Mouse (Mus musculus): Measurements from ENCODE around the gene Ptpre. TPM values are rescaled to one million over a fixed set of nuclear protein-coding genes. Genes with fewer than 3 reads are reported as not detected.

Gene Ptpre
- polyA plus RNA-seq, 1 experiment from 2014 or later = 0.56 TPM

DNA sequence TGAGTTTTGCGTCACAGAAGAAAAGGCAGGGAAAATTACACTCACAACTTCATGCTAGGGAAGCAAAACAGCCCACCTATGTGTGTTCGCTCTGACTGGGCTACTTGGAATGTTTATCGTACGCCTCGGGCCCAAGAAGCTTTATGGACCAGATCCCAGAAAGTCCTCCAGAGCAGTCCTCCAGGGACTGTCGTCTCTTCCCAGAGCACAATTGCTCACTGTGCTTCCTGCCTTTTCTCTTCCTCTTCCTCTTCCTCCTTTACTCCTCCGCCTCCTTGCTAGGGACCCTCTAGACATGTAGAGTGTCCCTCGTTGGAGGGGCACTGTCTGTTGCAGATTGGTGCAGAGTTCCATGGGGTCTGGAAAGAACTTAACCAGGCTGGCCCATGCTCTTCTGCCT, 111.5 kb downstream of the Ptpre start:
- DNase-seq (ENCODE audit: low spot score) = no peak
- H3K4me1 ChIP-seq = no peaks in the 10 kb centered on the region
- H3K4me3 ChIP-seq = no peak overlapping the region
- H3K27ac ChIP-seq (replicated peaks) = no peak overlapping the region
- H3K27me3 ChIP-seq (ENCODE audit: low read depth, poor library complexity, severe bottlenecking) = no peaks in the 10 kb centered on the region
- WGBS = 94% methylated on average over 8 of the region's 8 CpGs
- no peaks in the 10 kb centered on the region for H3K36me3 ChIP-seq
- 0 out of 2 replicates have a peak, but pooled peaks cover 4% of the 10 kb centered on the region for H3K9me3 ChIP-seq (replicated peaks)

DNA sequence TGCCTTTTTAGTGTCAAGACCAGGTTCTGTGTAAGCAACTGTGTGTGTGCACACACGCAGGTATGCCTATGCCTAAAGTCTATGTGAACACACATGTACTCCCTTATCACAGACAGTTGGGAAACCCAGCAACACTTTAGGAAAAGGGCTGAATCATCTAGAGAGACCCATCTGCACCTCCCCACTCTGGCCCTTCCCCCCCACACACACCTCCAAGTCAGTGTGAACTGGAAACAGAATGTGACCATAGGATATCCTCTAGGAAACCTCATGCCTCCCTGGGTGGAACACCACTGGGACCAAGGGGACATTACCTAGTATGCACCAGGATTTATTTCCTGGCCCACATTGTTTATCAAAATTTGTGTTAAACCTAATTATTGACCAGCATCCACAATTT, 112.0 kb downstream of the Ptpre start:
- no peak for DNase-seq (ENCODE audit: low spot score)
- WGBS = 86% methylated on average over 1 of the region's 1 CpGs
- no peak overlapping the region for H3K27ac ChIP-seq (replicated peaks)
- H3K36me3 ChIP-seq = no peaks in the 10 kb centered on the region
- no peak overlapping the region for H3K4me3 ChIP-seq
- H3K27me3 ChIP-seq (ENCODE audit: low read depth, poor library complexity, severe bottlenecking) = no peaks in the 10 kb centered on the region
- 0 out of 2 replicates have a peak, but pooled peaks cover 4% of the 10 kb centered on the region for H3K9me3 ChIP-seq (replicated peaks)
- H3K4me1 ChIP-seq = no peaks in the 10 kb centered on the region

DNA sequence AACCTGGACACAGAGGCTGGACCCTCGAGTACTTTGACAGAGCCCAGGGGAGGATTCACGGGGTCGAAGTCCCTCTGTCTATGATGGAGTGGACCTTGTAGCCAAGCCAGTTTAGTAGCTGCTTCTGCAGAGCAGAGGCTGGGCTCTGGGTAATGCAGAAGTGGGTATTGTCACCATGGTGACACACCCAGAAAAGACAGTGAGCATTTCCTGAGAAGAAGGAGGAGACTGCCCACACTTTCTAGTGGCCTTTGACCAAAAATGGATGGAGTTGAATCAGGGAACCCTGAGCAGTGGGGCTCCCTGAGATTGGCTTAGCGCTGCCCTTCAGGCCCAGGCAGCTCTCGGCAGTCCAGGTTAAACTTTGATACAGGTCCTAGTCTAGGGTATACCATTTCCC, 112.8 kb downstream of the Ptpre start:
- Histone ChIP-seq H3K4me1 (no peaks in the 10 kb centered on the region), H3K9me3 (replicated peaks) (0 out of 2 replicates have a peak, but pooled peaks cover 4% of the 10 kb centered on the region), H3K27me3 (ENCODE audit: low read depth, poor library complexity, severe bottlenecking) (no peaks in the 10 kb centered on the region), H3K27ac (replicated peaks) (no peak overlapping the region), H3K36me3 (no peaks in the 10 kb centered on the region), H3K4me3 (no peak overlapping the region)
- no peak for DNase-seq (ENCODE audit: low spot score)
- 86% methylated on average over 5 of the region's 5 CpGs for WGBS

DNA sequence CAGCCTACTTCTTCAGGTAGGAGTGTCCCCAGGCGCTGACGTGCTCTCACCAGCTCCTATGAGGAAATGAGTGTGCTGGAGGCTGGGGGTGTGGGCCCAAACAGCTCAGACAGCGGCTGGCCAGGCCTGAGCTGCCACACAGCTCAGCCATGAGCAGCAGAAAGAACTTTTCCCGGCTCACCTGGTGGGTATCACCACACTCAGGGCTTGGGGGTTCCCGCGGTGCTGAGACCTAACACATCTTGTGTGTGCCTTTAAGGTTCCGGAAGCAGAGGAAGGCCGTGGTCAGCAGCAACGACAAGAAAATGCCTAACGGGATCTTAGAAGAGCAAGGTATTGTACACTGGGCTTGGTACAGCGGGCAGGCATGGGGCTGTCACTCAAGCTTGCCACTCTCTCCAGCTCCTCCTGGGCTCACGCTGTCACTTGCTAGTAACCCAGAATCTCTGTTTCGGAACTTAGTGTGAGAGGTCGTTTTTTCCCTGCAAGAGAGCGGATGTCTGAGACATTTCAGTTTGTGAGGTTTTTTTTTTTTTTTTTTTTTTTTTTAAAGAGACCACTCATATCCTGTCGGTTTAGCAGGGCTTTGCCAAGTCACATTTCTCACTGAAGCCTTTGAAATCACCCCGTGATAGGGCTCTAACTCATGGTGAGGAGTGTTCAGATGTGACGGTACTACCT, 114.7 kb downstream of the Ptpre start:
- Histone ChIP-seq H3K36me3 (no peaks in the 10 kb centered on the region), H3K9me3 (replicated peaks) (0 out of 2 replicates have a peak, but pooled peaks cover 4% of the 10 kb centered on the region), H3K27me3 (ENCODE audit: low read depth, poor library complexity, severe bottlenecking) (no peaks in the 10 kb centered on the region), H3K4me3 (no peak overlapping the region), H3K27ac (replicated peaks) (no peak overlapping the region), H3K4me1 (0 out of 2 replicates have a peak, but pooled peaks cover 3% of the 10 kb centered on the region)
- WGBS = 76% methylated on average over 18 of the region's 18 CpGs
- no peak for DNase-seq (ENCODE audit: low spot score)

DNA sequence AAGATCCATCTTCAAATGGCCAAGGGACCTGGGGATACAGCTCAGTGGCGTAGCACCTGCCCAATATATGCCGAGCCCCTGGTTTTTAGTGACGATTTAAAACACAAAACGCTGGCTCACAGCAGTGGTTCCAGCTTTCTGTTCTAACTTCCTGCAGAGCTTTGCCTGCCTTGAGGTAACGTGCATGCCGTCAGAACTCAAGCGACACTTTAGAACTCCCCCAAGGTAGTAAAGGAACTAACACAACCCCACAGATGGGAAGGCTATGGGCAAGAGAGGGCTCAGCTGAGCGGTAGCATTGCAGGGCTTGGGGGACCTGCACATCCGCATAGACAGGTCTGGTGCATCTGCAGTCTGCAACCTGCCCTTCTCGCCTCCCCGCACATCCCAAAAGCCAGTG, 115.5 kb downstream of the Ptpre start:
- Histone ChIP-seq H3K4me3 (no peak overlapping the region), H3K27me3 (ENCODE audit: low read depth, poor library complexity, severe bottlenecking) (no peaks in the 10 kb centered on the region), H3K27ac (replicated peaks) (no peak overlapping the region), H3K4me1 (0 out of 2 replicates have a peak, but pooled peaks cover 3% of the 10 kb centered on the region), H3K36me3 (no peaks in the 10 kb centered on the region), H3K9me3 (replicated peaks) (0 out of 2 replicates have a peak, but pooled peaks cover 4% of the 10 kb centered on the region)
- no peak for DNase-seq (ENCODE audit: low spot score)
- WGBS = 72% methylated on average over 11 of the region's 11 CpGs

DNA sequence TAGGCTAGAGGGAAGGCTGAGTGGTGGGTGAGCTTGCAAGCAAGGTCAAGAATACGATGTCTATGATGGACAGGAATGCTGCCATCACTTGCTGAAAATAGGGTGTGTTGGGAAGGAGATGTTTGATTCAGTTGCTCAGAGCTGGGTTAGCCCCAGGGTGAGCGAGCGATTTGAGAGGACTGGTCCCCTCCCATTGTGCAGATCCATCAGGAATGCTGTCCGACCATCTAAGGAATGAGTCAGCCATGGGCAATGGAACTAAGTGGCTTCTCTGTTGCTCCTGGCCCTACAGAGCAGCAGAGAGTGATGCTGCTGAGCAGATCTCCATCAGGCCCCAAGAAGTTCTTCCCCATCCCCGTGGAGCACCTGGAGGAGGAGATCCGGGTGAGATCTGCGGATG, 116.3 kb downstream of the Ptpre start:
- WGBS = 90% methylated on average over 7 of the region's 7 CpGs
- Histone ChIP-seq H3K27me3 (ENCODE audit: low read depth, poor library complexity, severe bottlenecking) (no peaks in the 10 kb centered on the region), H3K27ac (replicated peaks) (no peak overlapping the region), H3K36me3 (no peaks in the 10 kb centered on the region), H3K4me3 (no peak overlapping the region), H3K9me3 (replicated peaks) (no peaks in the 10 kb centered on the region), H3K4me1 (0 out of 2 replicates have a peak, but pooled peaks cover 3% of the 10 kb centered on the region)
- DNase-seq (ENCODE audit: low spot score) = no peak

DNA sequence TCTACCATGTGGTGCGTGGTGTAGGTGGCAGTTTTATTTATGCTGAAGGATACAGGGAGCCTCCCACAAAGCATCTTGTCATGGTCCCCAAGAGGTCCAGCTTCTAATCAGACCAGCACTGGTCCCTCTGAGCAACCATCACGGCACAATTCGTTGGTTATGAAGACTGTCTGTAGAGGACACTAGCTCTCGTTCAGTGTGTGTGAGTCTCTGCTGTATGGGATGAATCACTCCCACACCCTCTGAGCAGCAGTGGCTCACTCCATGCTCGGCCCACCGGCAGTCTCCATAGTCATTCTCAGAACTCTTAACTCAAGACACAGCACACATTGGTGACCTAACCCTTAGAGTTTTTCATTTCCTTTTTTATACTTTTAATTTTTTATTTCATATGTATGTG, 117.0 kb downstream of the Ptpre start:
- Histone ChIP-seq H3K36me3 (no peaks in the 10 kb centered on the region), H3K4me1 (0 out of 2 replicates have a peak, but pooled peaks cover 3% of the 10 kb centered on the region), H3K27me3 (ENCODE audit: low read depth, poor library complexity, severe bottlenecking) (no peaks in the 10 kb centered on the region), H3K4me3 (no peak overlapping the region), H3K9me3 (replicated peaks) (no peaks in the 10 kb centered on the region), H3K27ac (replicated peaks) (no peak overlapping the region)
- no peak for DNase-seq (ENCODE audit: low spot score)
- WGBS = 87% methylated on average over 6 of the region's 6 CpGs

DNA sequence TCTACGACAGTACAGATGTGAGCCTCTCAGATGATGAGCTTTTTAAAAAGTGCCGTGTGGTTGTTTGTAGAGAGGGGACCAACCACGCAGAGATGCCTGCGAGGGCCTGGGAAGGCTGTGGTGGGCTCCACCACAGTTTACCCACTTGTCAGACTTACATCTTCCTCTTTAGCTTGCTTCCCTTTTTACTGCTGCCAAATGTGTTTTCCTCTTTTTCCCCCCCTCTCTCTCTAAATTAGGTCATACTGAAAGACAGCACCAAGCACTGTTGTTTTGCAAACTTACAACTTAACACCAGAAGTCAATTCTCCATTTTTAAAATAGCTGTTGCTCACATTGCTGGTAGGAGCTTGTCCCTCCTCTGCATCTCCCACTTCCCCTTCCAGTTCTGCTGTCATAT, 117.8 kb downstream of the Ptpre start:
- WGBS = 92% methylated on average over 4 of the region's 4 CpGs
- no peak overlapping the region for H3K4me3 ChIP-seq

DNA sequence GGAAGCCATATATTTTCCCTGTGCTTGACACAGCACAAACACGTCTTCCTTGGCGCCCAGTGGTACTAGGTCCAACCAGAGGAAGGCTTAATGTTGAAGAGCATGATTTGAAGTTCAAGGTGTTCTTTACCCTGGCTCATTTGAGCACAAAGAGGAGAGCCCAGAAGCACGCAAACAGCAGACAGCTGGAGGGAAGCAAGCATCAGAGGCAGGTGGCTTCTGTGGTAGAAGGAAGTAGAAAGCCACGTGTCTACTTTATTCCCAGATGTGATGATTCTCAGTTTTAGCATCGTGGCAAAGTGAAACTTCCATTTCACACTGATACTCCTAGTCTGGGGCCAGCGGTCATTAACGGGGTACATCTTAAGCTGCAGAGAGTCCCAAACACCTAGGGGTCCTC, 120.9 kb downstream of the Ptpre start:
- Histone ChIP-seq H3K9me3 (replicated peaks) (no peaks in the 10 kb centered on the region), H3K27me3 (ENCODE audit: low read depth, poor library complexity, severe bottlenecking) (no peaks in the 10 kb centered on the region), H3K36me3 (no peaks in the 10 kb centered on the region), H3K4me1 (0 out of 2 replicates have a peak, but pooled peaks cover 3% of the 10 kb centered on the region), H3K27ac (replicated peaks) (no peak overlapping the region), H3K4me3 (no peak overlapping the region)
- no peak for DNase-seq (ENCODE audit: low spot score)
- WGBS = 91% methylated on average over 7 of the region's 7 CpGs

More for the DNA sequence above, 117.8 kb downstream of the Ptpre start:
- Histone ChIP-seq H3K4me1 (0 out of 2 replicates have a peak, but pooled peaks cover 3% of the 10 kb centered on the region), H3K36me3 (no peaks in the 10 kb centered on the region), H3K9me3 (replicated peaks) (no peaks in the 10 kb centered on the region), H3K27ac (replicated peaks) (no peak overlapping the region), H3K27me3 (ENCODE audit: low read depth, poor library complexity, severe bottlenecking) (no peaks in the 10 kb centered on the region)
- DNase-seq (ENCODE audit: low spot score) = no peak

DNA sequence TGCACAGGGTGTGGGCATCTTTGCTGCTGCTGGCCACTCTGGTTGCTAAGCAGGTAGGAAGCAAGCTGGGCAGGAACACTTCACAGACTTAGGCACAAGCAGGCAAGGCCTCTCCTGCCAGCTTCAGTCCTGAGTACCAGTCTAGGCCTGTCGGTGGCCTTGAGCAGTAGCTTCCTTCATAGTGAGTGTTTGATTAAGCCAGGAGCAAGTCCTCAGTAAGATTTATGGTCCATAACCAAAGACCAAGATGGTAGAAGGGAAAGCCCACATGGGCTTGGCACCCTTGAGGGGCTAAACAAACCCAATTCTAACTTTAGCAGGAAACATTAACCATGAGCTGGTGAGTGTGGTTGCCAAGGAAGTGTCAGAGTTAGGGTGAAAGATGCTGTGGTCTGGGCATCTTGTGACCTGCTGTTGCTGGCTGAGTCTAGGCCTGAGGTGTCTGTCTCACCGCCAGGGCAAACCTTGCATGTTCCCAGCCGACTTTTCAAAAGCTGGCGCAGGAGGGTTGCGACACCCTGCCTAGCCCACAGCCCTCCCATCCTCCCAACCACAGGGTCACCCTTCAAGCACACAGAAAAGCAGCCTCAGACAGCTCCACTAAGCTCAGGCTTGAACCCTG, 122.1 kb downstream of the Ptpre start:
- no peak for DNase-seq (ENCODE audit: low spot score)
- Histone ChIP-seq H3K27me3 (ENCODE audit: low read depth, poor library complexity, severe bottlenecking) (no peaks in the 10 kb centered on the region), H3K4me1 (0 out of 2 replicates have a peak, but pooled peaks cover 3% of the 10 kb centered on the region), H3K36me3 (no peaks in the 10 kb centered on the region), H3K4me3 (no peak overlapping the region), H3K9me3 (replicated peaks) (no peaks in the 10 kb centered on the region), H3K27ac (replicated peaks) (no peak overlapping the region)
- WGBS = 89% methylated on average over 5 of the region's 5 CpGs

DNA sequence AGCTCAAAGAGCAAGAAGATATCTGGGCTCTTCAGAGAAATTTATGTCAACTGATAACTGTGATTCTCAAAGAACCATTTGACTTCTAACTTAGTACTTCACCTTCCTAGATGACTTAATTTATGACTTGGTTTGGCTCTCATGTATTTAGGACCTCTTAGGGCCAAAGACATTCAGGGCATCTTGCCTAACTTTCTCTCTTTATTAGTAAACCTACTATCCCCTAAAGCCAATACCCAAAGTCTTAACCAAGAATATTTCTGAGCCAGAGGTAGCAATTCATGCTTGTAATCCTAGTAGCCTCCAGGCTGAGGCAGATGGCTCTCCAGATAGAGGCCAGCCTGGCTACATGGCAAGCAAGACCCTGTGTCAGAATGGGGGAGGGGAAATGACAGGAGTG, 123.0 kb downstream of the Ptpre start:
- DNase-seq (ENCODE audit: low spot score) = no peak
- H3K36me3 ChIP-seq = no peaks in the 10 kb centered on the region
- no peak overlapping the region for H3K27ac ChIP-seq (replicated peaks)
- H3K27me3 ChIP-seq (ENCODE audit: low read depth, poor library complexity, severe bottlenecking) = no peaks in the 10 kb centered on the region
- no peaks in the 10 kb centered on the region for H3K9me3 ChIP-seq (replicated peaks)
- no peak overlapping the region for H3K4me3 ChIP-seq
- 0 out of 2 replicates have a peak, but pooled peaks cover 3% of the 10 kb centered on the region for H3K4me1 ChIP-seq

DNA sequence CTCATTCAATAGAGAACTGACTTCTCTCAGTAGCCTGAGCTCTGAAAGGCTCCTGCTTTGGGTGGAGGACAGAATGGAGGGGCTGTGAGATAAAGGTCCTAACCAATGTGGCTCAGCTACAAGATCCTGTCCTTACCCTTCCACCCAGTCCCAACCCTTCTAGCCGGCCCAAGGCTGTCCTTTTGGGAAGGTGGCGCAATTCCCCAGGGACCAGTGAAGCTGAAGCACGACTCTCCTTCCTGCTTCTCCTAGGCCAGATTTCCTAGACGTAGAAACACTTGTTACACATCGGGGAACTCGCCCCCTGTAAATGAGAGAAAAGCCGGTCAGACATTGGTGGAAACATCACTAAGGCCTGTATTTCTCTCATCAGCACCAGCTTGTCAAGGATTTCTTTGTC, 126.9 kb downstream of the Ptpre start:
- no peaks in the 10 kb centered on the region for H3K27me3 ChIP-seq (ENCODE audit: low read depth, poor library complexity, severe bottlenecking)
- 0 out of 2 replicates have a peak, but pooled peaks cover 5% of the 10 kb centered on the region for H3K4me1 ChIP-seq
- no peaks in the 10 kb centered on the region for H3K36me3 ChIP-seq
- WGBS = 86% methylated on average over 7 of the region's 7 CpGs
- no peaks in the 10 kb centered on the region for H3K9me3 ChIP-seq (replicated peaks)
- H3K4me3 ChIP-seq = no peak overlapping the region
- no peak for DNase-seq (ENCODE audit: low spot score)
- no peak overlapping the region for H3K27ac ChIP-seq (replicated peaks)

DNA sequence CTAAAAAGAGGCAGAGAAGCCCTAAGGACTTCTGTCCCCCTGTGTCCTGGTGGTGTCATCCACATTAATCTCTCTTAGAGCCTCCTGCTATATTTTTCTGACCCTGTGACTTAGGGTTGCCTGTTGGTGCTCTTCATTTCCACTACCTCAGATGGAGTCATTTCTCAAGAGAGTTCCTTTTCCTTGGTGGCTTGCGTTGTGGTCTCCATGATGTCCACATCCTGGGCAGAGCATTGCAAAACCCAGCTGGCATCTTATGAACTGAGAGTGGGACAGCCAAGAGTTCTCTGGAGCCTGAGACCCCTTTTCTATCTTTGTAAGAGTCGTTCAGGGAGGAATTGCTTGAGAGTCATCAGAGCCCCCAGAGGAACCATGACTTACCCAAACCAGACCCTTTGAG, 129.0 kb downstream of the Ptpre start:
- WGBS = 98% methylated on average over 2 of the region's 2 CpGs
- Histone ChIP-seq H3K9me3 (replicated peaks) (no peaks in the 10 kb centered on the region), H3K4me3 (no peak overlapping the region), H3K27ac (replicated peaks) (no peak overlapping the region), H3K27me3 (ENCODE audit: low read depth, poor library complexity, severe bottlenecking) (no peaks in the 10 kb centered on the region), H3K36me3 (no peaks in the 10 kb centered on the region), H3K4me1 (0 out of 2 replicates have a peak, but pooled peaks cover 5% of the 10 kb centered on the region)
- DNase-seq (ENCODE audit: low spot score) = no peak

Data from midbrain, embryonic 10.5 days (tissue).